Mouse (Mus musculus) embryonic fibroblast, embryonic 13.5 days (primary cell): ENCODE measurements around the gene Stx12. TPM values are rescaled to one million over a fixed set of nuclear protein-coding genes. Genes with fewer than 3 reads are reported as not detected.
A peak's percentile ranks its signal among the peaks of the same experiment; 100 is the strongest.

ENCODE experiments used
- H3K27ac ChIP-seq: 2 replicates; pipeline ENCODE4 v1.5.1; 2012; ENCODE audit warnings: low read length, control low read depth, inconsistent platforms; ENCODE audit not compliant: insufficient read depth
- H3K4me1 ChIP-seq: 2 replicates; pipeline ENCODE4 v1.6.1; 2011; ENCODE audit warnings: low read length; ENCODE audit not compliant: control insufficient read depth, insufficient read depth
- H3K4me3 ChIP-seq: 2 replicates; pipeline ENCODE4 v1.5.1; 2011; ENCODE audit warnings: mild to moderate bottlenecking, control low read depth, low read length; ENCODE audit not compliant: insufficient read depth
- CTCF ChIP-seq: IDR thresholded peaks from 2 replicates; pipeline ENCODE4 v1.5.1; 2011; ENCODE audit warnings: mild to moderate bottlenecking, control low read depth, low read length, moderate library complexity, borderline replicate concordance; ENCODE audit not compliant: insufficient read depth
- POLR2A ChIP-seq: IDR thresholded peaks from 2 replicates; pipeline ENCODE4 v1.6.1; 2011; ENCODE audit warnings: low read depth, mild to moderate bottlenecking, control low read depth, low read length, moderate library complexity
- polyA plus RNA-seq: library from polyadenylated mRNA; stranded (reverse); fragments of >200 nt; gene quantifications from 2 replicates; pipeline ENCODE4 v1.2.4, GENCODE M21; 2011; ENCODE audit warnings: low read depth; ENCODE audit not compliant: missing spikeins, insufficient read length

The Stx12 gene
- polyA plus RNA-seq, 1 experiment: 71.8 TPM

- Histone ChIP-seq H3K4me1 (no peaks in the 10 kb centered on the region), H3K27ac (no peak overlapping the region), H3K4me3 (no peak overlapping the region)
- no peak for TF ChIP-seq CTCF
- TF ChIP-seq POLR2A: no peak
Observed at GRCm38 (mm10) chr4:132871116-132871515, 13.2 kb downstream of the Stx12 start.

- 0 out of 2 replicates have a peak, but pooled peaks cover 2% of the 10 kb centered on the region for H3K4me1 ChIP-seq
- no peak for TF ChIP-seq CTCF
- no peak for TF ChIP-seq POLR2A
- H3K27ac ChIP-seq: no peak overlapping the region
Observed at GRCm38 (mm10) chr4:132864856-132865255, 19.5 kb downstream of the Stx12 start.

GRCm38 (mm10) chr4:132863012-132863411, 21.3 kb downstream of the Stx12 start:
- TF ChIP-seq CTCF (no peak), POLR2A (no peak)
- no peak overlapping the region for H3K4me3 ChIP-seq
- no peak overlapping the region for H3K27ac ChIP-seq
- 0 out of 2 replicates have a peak, but pooled peaks cover 2% of the 10 kb centered on the region for H3K4me1 ChIP-seq

More at GRCm38 (mm10) chr4:132864856-132865255, 19.5 kb downstream of the Stx12 start:
- no peak overlapping the region for H3K4me3 ChIP-seq

GRCm38 (mm10) chr4:132860880-132861279, 23.4 kb downstream of the Stx12 start:
- Histone ChIP-seq H3K4me3 (no peak overlapping the region), H3K4me1 (0 out of 2 replicates have a peak, but pooled peaks cover 2% of the 10 kb centered on the region), H3K27ac (no peak overlapping the region)
- TF ChIP-seq CTCF (no peak), POLR2A (no peak)

GRCm38 (mm10) chr4:132843705-132844071, 40.6 kb downstream of the Stx12 start:
- Histone ChIP-seq H3K4me3 (peak overlapping the region; percentile 100; the same call in 1 of the 2 replicates), H3K4me1 (peaks cover 8% of the 10 kb centered on the region; the same call in 1 of the 2 replicates), H3K27ac (peak overlapping the region; percentile 70)
- TF ChIP-seq CTCF: no peak
- TF ChIP-seq POLR2A: no peak

- Histone ChIP-seq H3K27ac (peak within 1 kb of the TSS; percentile 70), H3K4me1 (peaks cover 8% of the 10 kb centered on the region; the same call in 1 of the 2 replicates), H3K4me3 (peak within 1 kb of the TSS; percentile 100)
- no peak for TF ChIP-seq CTCF
- peak; percentile 97 for TF ChIP-seq POLR2A
Observed at GRCm38 (mm10) chr4:132842970-132843704, 41.2 kb downstream of the Stx12 start, which contains the start of gene Ppp1r8. Ppp1r8 (minus strand) TSS chr4:132843169.

GRCm38 (mm10) chr4:132842281-132842906, 41.9 kb downstream of the Stx12 start:
- TF ChIP-seq CTCF (no peak), POLR2A (no peak)
- Histone ChIP-seq H3K4me1 (peaks cover 8% of the 10 kb centered on the region; the same call in 1 of the 2 replicates), H3K4me3 (peak overlapping the region; percentile 100), H3K27ac (peak overlapping the region; percentile 63)

- Histone ChIP-seq H3K4me1 (peaks cover 8% of the 10 kb centered on the region; the same call in 1 of the 2 replicates), H3K4me3 (peak overlapping the region; percentile 100), H3K27ac (no peak overlapping the region)
- TF ChIP-seq POLR2A (no peak), CTCF (no peak)
Observed at GRCm38 (mm10) chr4:132841493-132841892, 42.8 kb downstream of the Stx12 start.

- TF ChIP-seq POLR2A (no peak), CTCF (peak; percentile 37; the same call in 1 of the 2 replicates)
- no peak overlapping the region for H3K27ac ChIP-seq
Observed at GRCm38 (mm10) chr4:132823614-132824366, 60.5 kb downstream of the Stx12 start.

More at GRCm38 (mm10) chr4:132823614-132824366, 60.5 kb downstream of the Stx12 start:
- H3K4me1 ChIP-seq: no peaks in the 10 kb centered on the region
- no peak overlapping the region for H3K4me3 ChIP-seq
